Mouse (Mus musculus) liver (tissue): ENCODE data around the gene Usp3.

ENCODE experiments used
- DNase-seq: peaks from one replicate; pipeline ENCODE4 v3.0.0-alpha.2; 2020; ENCODE audit warnings: mixed read lengths

The Usp3 gene

DNA sequence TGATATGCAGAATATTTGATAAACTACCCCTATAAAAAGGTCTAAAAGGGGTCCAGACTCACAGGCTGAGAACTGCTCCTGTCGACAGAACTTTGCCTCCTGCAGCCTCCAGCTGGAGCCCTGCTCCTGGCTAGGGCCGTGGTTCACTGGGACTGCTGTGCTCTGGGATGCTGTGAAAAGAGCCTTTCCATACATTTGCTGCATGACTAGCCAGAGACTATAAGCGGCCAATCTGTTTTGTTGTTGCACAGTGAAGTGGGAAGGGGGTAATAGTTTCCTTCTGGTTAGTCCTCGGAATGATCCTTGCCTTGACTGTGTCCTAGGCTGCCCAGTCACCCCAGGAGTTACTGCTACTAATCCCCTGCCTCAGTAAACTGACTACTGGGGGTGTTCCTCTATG is 86.9 kb downstream of the Usp3 start:
- DNase-seq, result peak; percentile 7

DNA sequence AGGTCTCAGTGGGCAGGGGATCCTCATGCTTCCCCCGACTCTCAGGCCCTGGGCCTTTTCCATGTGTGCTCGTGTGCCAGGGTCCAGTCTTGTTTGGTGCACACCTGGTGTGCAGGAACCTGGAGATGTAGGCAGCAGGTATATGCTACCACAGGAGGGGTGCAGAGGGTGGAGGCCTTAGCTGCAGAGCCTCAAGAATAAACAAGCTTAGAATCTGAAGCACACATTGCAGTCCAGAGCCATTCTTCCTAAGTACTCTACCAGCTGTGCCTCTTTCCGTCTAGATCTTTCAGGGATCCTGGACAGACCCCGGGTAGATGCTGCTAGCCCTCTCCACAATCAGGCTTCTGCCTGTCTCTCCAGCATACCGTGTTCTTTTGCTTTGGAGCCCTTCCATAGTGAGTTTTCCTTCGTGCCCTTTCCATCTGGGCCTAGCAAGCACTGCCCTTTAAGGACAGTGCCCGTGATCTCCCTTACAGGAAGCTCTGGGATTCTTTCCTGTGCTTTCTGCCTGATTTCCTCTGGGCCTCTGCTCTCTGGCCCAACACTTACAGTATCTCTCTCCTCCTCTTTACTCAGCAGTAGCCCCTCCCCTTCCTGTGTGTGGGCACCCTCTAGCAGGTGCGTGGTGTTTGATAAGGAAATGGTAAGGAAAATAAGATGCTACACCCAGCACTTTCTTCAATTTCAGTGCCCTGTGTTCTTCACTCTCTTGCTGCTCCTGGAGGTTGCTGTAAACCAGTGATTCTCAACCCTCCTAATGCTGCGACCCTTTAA is 87.6 kb downstream of the Usp3 start:
- DNase-seq, result peak; percentile 87

DNA sequence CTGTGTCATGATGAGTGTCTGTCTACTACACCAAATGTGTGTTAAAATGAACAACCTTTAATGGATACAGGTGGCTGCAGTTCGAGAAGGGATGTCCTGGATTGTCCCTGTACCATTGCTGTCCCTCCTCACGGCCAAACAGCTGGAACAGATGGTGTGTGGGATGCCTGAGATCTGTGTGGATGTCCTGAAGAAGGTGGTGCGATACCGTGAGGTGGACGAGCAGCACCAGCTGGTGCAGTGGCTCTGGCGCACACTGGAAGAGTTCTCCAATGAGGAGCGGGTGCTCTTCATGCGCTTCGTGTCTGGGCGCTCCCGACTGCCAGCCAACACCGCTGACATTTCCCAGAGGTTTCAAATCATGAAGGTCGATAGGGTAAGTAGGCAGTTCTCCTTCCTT is 88.4 kb downstream of the Usp3 start:
- DNase-seq, result peak; percentile 7

DNA sequence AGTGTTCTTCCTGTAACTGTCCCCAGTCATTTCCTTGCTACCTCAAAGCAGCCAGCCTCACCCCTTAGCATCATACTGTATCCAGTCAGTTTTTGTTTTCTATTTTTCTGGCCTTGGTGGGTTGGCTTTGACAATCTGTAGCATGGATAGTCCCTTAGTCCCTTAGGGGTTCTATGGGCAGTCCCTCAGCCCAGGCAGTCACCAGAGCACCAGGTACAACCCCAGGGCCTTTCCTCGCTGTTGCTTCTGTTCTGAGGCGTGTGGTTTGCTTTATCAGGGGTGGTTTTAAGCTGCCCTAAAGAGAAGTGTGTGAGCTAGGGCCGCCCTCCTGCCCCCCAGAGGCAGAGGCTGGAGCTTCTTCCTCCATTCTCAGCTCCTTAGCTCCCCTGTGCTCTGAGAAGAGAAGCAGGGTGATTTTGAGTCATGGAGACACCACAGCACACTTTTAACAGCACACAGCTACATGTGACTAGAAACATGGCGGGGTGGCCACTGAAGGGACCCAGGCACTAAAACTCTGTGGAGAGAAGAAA is 89.0 kb downstream of the Usp3 start:
- peak; percentile 79 for DNase-seq

DNA sequence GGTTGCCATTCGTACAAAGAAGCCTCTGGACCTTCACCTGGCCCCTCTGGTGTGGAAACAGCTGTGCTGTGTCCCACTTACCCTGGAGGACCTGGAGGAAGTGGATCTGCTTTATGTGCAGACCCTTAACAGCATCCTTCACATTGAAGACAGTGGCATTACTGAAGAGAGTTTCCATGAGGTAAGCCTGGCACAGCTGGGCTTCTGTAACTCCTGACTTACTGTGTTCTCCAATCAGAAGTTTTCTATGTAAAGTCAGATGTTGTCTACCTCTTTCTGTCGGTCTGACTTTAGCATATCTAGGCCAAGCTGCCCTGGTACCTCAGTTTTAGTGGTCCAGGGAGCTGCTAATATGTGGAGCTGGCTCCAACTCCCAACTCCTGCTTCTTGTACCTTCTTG is 91.7 kb downstream of the Usp3 start:
- DNase-seq, result no peak

DNA sequence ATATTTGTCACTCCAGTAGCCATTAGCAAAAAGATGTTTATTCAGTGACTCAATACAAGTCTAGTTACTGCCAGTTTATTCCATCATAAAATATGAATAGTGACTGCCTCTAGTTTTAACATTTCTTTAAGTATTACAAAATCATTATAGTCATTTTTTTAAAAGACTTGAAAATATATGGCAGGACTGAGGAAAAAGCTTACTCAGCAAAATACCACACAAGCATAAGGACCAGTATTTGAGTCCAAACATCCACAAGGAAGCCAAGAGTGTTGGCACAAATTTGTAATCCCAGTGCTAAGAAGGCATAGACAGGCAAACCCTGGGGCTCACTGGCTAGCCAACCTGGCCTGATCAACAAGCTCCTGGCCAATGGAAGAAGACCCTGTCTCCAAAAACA is 99.0 kb downstream of the Usp3 start:
- no peak for DNase-seq

DNA sequence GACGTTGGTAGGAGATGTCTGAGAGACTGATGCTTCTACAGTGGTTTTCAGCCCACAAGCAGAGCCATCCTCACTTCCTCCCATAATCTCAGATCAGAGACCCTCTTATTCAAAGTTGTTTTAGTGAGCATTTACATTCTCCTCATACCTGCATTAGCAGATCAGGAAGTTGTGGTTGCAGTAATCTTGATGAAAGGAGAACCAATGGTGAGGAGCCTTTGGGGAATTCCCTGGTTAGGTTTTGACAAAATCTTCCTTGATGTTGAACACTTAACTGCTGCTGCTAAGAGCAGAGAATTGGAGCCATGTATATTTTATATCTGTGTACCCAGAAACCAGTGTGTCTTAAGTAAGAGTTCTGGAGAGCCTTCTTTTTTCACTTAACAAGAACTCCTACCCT is 100.6 kb downstream of the Usp3 start:
- no peak for DNase-seq

DNA sequence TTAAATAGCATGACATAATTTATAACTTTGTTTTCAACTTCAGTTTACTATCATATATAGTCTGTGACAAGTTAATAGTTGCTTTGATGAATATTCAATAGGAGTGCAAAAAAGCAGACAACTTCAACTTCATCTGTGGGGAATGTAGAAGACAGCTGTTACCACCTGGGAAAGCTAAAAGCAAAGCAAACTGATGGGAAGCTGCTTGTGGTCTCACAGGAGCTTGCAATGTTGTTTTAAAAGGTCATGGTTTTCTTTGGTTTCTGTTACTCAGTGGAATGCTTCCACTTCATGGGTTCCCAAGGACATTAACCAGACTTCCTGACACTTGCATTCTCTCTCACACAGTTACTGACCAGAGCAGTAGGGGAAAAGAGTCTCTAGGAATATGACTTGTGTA is 104.2 kb downstream of the Usp3 start:
- DNase-seq, result no peak

DNA sequence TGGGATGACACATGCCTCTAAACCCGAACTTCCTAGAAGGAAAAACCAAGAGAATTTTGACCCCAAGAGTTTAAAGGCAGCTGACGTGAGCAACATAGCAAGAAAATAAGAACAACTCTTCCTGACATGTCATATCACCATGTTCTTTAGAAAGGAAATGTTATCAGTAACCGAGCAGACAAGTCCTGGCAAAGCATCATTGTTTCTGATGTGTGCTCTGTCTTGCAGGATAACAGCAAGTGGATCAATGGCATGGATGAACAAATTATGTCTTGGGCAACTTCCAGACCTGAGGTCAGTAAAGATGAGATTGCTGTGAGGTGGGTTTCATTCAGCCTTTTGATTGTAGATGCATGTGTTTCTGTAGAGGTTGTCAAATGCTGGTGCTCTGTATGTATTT is 109.5 kb downstream of the Usp3 start:
- DNase-seq, result no peak

DNA sequence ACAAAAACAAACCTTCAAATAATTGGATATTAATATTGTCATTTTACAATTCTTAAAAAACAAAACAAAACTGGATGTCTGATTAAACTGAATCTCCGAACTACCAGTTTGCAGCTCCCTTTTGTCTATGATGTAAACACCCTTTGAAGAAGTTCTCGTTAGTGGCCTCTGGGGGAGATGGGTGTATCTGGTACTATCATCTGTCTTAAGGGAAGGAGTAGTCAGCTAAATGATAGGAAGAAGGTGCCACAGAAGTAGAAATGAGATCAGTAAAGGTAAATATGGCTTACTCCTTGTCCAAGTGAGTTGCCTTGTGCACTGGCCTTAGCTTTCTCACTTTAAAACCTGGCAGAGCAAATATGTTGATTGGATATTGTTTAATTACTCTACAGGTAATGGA is 115.2 kb downstream of the Usp3 start:
- DNase-seq, result no peak

DNA sequence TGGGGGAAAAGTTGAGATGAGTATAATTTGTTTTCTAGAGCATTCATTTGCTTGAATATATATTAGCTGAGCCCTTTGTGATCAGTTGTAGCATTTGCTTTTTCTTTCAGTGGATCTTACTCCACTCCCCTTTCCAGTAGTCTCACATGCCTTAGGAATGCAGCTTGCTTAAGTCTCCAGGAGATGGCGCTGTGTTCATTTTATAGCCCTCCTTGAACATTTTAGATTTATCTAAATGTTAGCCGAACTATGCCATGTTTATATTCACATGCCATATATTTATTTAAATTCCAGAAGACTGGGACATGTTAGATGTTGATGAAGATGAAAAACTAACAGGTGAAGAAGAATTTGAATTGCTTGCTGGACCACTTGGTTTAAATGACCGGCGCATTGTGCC is 127.9 kb downstream of the Usp3 start:
- DNase-seq, result no peak
